Mouse (Mus musculus): ENCODE results near the gene Ttll7.

Ttll7 gene

DNA sequence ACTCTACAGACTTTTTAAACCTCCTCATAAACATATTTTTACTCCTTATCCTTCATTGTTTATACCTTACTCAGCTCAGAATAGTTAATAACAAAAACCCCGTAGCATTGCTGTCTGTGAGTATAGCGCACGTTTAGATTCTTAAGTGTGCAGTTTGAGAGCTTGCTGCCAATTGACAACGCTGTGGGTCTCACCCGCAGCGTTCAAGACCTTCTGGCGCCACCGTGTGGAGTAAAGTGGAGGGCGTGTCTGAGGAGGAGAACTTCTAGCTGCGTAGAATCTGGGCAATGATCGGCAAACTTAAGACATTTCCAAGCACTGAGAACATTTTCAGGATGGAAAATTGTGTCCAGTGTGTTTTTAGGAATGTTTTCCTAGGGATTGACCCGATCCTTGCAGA lies 62.6 kb downstream of the Ttll7 start:
- peak; percentile 72 for DNase-seq

DNA sequence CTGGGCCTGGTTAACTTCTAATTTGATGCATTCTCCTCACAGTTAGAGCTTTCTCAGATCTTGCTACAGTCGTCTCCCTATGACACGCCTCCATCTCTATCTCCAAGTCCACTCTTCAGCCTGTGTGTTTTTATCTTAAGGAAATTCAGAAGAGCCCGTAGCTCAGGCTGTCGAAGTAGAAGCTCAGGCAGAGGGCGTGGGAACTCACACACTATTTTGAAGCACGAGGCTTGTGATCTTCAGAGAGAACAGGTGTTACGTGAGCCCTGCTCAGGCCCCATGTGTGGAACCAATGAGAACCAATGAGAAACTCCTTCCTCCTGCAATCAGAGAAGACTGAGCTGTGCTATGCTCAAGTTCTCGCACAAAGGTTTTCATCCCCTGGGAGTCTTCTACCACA lies 65.7 kb downstream of the Ttll7 start:
- DNase-seq, result no peak

DNA sequence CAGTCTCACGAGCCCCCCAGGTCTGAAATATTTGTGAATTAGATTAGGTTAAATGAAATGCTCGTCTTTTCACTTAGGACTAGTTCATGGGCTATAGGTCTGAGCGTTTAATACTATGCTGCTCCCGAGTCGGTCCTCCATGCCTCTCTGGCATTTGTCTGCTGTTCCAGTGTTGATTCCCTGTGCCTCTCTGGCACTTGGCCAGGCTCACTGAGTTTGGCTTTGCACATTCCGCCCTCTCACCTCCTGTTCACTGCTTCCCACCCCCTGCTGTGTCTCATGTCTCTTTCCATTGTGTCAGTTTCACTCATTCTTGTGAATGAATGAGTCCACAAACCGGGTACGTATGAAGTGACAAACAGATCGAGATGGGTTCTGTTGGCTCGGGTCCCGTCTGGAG lies 66.2 kb downstream of the Ttll7 start:
- DNase-seq, result peak; percentile 90

DNA sequence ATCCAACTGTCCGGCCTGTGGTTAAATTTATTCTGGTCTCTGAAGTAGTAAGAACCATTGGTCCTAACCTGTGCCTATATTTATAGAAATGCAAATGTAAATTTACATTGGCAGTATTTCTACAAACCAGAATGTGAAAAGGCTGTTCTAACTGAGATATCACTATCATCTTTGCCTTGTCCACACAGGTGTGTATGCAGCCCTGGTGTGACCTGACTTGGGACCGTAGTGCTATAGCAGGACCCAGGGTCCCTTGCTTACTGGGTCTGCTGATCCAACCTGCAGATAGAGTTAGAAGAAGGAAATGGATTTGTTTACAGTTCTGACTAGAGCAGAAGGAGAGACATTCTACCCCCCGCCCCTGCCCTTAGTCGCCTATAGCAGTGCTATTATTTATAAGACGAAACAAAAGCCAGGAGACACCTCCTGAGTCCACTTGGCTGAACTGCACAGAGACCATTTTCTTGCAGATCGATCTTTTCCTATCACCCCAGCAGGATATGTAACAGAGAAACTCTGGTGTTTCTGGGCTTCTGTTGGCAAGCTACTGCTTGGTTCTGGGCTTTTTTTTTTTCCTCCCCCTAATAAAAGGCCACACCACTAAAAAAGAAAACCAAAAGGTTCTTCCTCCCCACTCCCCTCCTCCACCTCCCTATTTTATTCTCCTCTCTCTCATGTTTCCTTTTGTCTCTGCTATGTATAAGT lies 75.3 kb downstream of the Ttll7 start:
- no peak for DNase-seq

DNA sequence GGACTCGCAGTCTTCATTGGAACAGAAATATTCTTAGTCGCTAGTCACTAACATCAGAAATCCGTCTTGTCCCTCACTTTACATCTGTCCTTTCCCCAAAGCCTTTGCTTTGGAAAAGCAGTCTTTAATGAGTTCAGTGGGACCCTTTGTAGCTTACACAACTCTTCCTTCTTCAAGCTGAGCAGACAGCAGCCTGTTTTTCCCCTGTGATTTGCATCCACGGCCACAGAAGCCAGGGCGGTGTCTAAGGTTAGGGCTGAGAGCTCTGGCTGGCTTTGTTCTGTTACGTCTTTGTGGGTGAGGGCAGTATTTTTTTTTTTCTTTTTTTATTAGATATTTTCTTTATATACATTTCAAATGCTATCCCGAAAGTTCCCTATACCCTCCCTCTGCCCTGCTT lies 76.0 kb downstream of the Ttll7 start:
- no peak for DNase-seq

DNA sequence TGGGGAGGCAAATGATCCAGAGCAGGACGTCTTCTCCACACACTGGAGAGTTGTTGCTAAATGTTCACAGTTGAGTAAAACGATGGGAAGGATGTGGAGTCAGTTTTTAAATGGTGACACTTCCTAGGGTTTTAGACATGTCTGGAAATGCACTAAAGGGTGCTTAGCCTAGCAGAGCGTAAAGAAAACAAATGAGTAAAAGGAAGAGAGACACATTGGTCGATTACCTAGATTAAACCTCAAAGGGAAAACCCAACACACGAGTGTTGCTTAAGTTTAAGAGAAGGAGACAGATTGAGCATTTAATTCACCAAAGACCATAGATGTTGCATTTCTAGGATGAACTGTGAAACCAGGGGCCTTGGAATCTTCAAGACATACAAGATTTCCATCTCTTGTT lies 76.8 kb downstream of the Ttll7 start:
- no peak for DNase-seq

DNA sequence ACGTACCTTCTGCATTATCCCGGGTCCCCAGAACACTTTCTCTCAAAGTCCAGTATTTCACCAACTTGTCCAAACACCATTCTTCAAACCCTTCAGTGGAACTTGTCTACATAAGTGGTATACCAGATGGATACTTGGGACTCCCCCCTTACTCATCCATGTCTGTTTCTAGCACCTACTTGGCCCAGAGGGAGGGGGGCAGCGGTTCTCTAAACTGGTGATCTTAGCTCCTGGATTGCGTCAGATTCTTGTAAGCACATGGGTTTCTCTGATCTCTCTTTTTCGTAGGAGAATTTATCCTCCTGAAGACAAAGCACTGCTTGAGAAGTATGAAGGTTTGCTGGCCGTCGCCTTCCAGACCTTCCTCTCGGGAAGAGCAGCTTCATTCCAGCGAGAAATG lies 79.0 kb downstream of the Ttll7 start:
- no peak for DNase-seq

DNA sequence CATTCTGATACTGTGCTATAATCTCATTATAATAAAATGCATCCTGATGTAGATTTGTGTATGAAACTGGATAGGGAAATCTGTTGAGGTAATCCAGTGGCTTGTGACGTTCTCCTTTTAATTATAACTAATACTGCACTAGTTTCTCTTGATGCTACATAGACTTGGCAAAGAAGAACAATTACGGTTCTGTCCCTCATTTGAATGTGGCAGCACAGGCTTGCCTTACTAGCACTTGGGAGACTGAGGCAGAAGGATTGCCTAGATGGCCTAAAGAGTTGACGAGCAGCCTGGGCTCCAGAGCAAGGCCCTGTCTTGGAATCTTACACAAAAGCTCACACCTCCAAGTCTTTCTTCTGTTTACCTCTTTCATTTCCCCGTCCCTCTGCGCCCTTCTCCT lies 80.3 kb downstream of the Ttll7 start:
- no peak for DNase-seq

DNA sequence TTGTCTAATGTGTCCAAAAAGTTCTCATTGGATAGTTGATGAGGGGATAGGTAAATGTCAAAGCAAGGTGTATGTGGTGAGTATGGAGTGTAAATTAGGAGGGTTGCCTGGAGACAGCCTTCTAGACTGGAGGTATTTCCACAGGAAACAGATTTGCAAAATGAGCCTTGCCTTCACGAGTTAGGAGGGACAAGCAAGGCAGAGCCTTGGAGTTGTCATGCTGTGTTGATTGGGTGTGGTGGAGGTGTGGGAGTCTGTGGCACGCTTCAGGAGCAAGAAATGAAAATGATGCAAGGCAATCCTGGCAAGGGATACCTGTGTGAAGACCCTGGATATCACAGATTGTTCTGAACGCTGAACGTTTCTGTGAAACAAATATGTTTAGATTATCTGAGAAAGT lies 84.7 kb downstream of the Ttll7 start:
- no peak for DNase-seq

DNA sequence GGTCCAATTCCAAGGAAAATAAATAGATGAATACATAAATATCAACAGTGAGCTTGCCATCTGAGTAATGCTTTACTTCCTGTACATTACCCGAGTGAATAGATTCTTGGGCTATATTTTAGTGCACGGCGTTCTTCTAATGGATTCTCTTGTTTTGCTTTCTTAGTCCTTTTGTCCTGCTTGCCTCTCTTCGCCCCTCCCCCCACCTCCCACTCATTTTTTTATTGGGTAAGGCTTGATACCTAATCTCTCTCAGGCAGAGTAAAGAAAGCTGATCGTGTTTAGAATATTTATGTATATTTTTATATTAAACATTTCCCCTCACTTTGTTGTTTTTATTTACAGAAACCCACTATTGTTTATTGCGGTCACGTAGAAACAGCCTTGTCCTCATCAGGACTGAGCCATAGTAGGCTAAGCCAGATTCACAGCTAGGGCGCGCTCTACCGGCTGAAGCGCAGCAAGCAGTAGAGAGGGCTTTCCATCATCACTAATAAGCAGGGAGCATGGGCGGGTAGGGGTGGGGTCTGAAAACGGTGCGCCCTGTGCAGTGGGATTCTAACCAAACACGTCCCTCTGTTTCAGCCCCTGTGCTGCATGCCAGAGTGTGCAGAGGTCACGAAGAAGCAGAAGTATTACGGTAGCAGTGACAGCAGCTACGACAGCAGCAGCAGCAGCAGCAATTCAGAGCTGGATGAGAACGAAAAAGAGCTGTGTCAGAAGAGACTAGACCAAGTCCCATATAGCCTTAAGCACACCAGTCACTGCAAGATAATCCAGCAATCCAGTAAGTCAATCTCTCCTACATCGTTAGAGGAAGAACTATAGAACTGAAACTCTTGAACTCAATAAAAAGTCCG lies 87.5 kb downstream of the Ttll7 start:
- no peak for DNase-seq

DNA sequence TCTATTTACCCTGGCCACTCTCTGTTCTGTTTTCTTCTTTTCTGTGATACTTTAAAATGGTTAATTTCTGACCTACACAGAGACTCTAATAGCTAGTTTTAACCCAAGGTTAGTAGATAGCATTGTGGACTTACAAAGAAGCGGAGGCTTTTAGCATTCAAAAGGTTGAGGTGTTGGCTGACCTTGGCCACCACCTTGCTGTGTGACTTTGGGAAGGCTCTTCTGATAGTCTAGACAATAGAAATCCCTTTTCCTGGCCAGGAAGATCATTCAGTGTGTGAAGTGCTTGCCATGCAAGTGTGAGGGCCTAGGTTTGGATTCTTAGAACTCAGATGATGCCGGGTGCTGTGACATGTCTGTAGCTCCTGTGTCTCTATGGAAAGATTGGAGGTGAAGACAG lies 90.9 kb downstream of the Ttll7 start:
- no peak for DNase-seq

DNA sequence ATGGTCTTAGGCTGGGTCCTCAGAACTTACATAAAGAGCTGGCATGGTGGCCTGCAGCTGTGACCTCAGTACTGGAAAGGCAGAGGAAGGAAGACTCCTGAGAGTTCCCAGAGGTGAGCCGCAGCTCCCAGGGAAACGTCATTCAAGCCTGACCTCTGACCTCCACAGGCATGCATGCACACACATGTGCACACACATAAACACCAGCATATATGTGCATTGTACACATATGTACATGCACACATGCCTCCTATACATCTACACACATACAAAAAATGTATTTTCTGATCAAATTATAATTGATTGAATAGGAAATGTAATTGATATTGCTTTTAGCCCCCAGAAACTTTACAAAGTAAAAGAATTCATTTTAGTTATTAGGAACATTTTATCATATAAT lies 93.2 kb downstream of the Ttll7 start:
- DNase-seq, result no peak

DNA sequence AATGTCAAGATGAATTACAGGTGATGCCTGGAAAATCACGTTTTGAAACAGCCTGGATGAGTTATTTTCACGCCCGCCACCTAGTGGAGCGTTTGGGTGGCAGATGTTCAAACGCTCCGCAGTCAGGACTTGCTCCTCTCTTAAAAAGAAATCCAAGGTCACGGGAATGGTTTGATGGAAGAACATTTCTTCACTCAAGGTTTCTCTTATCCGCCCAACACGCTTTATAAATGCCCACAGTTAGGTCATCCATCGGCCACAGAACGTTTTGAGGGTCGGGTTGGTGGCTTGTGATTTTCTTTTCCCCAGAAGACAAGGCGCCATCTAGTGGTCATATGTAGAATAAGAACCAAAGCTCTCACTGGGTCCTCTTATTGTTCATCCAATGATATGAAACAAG lies 93.7 kb downstream of the Ttll7 start:
- DNase-seq, result peak; percentile 44

DNA sequence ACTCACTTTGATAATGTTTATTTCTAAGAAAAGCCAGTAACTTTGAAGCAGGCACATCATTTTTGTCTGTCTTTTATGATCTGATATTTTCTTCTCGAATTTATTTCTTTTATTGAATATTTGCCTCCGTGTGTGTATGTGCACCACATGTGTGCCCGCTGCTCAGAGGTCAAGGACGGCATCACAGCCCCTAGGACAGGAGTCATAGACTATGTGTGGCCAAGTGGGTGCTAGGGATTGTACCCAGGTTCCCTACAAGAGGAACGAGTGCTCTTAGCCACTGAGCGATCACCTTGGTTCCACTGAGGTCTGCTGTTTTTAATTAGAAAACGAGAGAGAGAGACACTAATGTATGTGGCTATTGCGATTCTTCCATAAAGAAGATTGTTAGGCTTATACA lies 94.5 kb downstream of the Ttll7 start:
- no peak for DNase-seq

DNA sequence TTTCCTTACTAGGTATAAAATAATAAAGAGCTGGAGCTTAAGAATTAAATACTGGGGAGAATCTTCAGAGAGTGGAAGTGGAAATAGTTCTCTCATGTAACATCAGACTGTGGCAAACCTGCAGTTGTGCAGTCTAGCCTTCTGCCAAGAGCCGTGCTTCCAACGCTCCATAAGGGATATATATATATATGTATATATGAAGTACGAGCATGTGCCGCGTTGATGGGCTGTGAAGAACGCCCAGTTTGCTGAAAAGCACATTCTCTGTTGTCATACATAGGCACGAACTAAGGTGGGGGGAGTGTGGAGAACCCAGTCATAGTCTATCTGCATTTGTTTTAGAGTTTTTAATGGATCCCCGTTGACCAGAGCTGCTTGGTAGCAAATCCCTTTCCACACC lies 104.6 kb downstream of the Ttll7 start:
- no peak for DNase-seq

DNA sequence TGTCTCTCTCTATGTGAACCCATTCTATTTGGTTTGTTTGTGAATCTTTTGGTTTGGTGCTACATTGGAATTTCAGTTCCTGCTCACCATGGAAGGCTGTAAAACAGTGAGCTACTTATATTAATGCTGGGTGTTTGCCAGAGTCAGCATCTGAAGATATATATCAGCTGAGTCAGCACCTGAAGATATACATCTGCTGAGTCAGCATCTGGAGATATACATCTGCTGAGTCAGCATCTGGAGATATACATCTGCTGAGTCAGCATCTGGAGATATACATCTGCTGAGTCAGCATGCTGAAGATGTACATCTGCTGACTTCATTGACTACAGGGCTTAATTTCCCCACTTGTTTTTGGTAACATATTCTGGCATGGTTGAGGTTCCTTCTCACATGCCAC lies 110.7 kb downstream of the Ttll7 start:
- no peak for DNase-seq

DNA sequence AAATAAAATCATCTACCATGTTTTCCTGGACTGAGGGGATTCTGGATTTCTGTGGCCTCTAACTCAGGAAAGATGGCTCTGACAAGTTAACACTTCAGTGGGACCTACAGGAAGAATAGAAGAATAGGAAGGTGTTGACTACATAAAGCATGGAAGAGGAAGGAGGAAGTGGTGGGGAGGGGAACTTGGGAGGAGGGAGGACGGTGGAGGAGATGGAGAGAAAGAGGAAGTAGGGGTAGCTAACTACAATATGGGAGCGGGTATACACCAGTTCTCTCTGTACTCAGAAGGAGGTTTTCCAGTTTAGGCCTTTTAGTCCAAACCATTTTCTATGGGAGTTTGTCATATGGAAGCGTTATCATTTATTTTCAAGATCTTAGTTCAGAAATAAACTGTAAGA lies 112.2 kb downstream of the Ttll7 start:
- no peak for DNase-seq

DNA sequence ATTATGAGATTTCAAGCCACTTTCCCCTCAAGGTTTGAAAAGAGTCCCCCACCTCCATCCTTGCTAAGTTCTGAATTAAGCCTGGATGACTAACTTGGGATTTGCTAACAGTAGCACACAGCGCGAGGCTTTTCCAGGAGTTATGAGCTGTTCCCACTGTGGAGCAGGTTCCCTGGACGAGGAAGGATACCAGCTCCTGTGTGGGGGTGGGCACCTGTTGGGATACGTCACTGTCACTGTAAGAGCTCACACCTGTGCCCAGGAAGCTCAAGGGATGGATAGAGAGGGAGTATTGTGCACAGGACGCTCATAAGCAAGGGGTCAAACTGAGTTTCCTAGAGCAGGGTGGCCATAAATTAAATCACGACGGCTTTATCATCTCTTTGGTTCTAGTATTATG lies 115.1 kb downstream of the Ttll7 start:
- no peak for DNase-seq

DNA sequence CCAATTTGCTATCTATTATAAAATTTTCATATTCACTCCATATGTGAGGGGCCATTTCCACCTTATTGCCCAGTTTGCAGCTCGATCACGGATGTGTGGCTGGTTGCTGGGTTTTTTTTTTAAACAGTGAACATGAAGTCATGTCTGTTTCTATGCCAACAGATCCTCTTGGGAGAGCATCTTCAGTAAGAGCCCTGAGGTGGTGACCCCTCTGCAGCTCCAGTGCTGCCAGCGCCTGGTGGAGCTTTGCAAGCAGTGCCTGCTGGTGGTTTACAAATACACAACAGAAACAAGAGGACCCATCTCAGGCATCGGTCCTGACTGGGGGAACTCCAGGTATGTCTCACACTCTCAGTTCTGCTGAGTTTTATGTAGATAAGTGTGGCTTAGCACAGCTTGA lies 115.7 kb downstream of the Ttll7 start:
- no peak for DNase-seq

DNA sequence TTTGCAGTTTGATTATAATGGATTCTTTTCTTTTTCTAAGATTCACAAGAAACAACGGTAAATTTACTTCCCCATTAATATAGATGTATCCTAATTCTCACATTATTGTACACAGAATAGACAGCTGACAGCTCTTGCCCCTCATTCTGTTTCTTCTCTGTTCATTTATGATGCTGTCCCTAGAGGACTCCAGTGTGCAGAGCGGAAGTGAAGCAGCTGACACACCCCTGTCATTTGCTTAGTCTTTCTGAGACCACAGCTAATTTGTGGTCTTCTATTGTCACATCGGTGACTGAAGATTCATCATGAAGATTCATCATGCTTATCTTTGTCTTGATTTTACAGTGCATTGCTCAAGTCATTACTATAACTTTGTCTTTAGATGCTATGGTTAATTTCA lies 126.1 kb downstream of the Ttll7 start:
- DNase-seq, result no peak

DNA sequence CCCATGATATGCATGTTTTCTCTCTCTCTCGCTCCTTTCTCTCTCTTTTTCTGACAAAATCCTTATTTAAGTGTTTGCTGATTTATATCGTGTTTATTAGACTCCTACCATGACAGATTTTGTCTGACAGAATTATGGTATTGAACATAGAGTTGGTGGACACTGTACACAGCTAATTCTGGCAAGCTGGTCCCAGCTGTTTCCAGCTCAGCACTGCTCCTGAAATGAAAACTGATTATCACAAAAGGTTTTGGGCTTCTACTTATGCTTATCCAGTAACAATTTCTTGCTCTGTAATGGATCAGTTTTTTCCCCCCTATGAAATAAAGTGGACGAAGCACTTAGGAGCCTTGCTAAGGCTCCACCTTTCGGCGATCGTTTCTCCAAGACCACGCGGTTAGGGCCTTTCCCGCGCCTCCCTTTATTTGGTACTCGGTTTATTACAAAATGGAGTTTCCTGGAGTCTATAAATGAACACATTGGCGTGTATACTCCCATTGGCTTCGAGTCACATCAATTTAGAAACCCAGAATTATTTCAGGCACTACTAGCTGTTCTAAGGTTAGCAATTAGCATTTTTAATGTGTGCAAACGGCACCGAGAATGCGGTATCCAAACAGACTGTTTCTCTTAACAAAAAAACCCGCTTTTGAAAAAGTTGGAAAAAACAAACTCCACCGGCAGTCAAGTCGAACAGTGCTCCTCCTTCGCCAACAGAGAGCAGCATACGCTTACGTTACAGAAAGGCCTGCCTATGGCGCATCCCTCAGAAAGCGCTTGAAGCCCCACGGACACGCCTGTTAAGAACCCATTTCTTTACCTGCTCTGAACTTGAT lies 141.9 kb downstream of the Ttll7 start:
- peak; percentile 20 for DNase-seq

DNA sequence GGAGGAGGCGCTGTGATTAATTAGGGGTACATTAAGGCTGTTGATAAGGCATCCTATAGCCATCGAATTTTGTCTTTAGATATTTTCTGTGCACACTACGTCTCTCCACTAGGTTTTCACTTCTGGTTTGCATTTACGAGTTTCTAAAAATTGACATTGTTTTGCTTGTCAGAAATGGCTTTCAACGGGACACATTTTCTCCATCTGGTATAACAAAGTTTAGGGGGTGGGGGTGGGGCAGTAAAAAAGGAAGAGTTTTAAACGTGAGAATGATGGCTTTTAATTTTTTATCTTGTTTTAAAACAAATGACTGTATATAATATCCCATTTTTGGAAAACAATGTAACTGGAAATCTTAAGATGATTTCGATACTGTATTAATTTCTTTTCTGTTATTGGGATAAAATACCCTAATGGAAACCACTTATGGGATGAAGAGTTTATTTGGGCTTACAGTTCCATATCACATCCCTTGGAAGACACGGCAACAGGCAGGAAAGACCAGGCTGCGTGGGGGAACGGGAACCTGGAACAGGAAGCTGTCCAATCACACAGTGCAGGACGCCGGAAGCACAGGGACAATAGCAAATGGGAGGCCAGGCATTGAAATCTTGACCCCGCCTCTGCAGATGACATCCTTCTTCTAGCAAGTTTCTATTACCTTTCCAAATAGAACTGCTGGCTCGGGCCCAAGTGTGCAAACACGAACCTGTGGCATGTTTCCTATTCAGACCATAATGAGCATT lies 142.7 kb downstream of the Ttll7 start:
- DNase-seq, result no peak

DNA sequence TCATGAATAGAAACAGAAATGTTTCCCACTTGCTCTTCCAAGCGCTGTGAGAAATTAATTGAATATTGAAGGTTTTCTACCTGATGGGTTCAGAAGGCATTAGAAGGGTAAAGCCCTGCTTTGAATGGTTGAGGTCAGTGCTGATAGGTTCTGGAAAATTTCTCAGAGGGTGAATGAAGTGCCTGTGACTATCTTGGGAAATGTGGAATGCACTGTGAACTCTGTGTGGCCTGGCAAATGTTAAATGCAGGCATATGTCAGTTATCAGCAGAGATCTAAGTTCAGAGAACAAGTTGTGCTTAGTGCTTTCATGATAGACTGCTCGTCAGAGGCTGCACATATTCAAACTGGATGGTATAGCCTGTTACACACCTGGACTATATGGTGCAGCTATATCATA lies 147.0 kb downstream of the Ttll7 start:
- DNase-seq, result no peak

Measured in layer of hippocampus, adult 9-11 months (tissue).